Mouse (Mus musculus): ENCODE data around the gene Zfp970.
"Not testable (repeated sequence)": the region's sequence is repeated elsewhere in the genome, so short reads cannot be mapped to it uniquely, and the experiment has no call there.

- not testable (repeated sequence) for TF ChIP-seq TAL1, GATA1 (IDR thresholded peaks at IDR 0.05; ENCODE audit: low read length)
Measured at GRCm38 (mm10) chr2:177481971-177482370, 17.4 kb downstream of the Zfp970 start.
